Mouse (Mus musculus) ZHBTc4 (cell line): ENCODE results near the gene Srarp.
A peak's percentile ranks its signal among the peaks of the same experiment; 100 is the strongest.

Experiments
- DNase-seq: peaks from one replicate; pipeline ENCODE4 v3.0.0-alpha.2; 2011; ENCODE audit warnings: low read depth, low spot score

Srarp gene

DNA sequence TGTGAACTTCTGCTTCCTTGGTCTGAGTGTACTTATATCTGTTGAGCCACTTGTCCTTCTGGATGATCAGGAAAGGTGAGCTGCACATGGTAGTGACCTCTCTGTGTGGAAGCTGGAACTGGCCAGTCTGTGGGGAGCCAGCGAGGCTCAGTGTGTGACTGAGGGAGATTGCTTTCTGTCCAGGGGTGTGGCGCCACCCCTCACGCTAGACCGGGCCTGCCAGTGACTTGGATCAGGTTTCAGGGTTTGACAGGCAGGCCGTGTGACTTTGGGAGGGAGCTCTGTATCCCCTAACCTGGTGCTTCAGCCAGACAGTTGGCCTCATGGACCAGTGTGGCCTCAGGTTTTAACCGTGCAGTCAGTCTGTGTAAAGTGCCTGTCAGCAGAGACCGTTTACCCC is 22.3 kb upstream of the Srarp start:
- no peak for DNase-seq

DNA sequence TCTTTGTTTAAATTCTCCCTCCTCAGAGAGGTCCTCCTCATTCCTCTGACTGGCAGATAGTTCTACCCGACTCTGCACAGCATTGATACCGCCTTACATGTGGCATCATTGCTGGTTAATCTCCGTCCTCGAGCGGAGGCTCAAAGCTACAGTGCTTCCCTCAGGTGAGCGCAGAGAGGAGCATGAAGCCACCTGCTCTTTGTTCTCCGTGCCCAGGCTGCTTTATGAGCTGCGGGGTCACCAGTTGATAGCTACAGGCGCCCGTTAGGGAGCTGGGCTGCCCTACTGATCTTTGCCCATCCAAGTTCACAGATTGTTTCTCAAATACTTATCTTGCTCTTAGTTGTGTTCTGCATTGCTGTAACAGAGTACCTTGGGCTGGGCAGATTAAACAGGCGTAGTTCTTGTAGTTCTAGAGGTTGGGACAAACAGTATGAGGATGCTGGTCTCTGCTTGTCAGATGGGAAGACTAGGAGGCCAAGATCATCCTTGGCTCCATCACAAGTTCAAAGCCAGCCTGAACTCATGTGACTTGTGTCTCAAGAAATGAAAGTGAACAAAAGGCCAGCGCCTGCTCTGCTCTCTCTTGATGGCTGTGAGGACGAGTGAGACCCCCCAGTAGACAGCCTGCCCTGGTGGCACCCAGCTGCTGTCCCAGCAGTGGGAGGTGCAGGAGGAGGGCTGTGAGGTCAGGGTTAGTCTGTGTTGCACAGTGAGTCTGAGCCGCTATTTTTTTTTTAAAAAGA is 20.5 kb upstream of the Srarp start:
- no peak for DNase-seq

DNA sequence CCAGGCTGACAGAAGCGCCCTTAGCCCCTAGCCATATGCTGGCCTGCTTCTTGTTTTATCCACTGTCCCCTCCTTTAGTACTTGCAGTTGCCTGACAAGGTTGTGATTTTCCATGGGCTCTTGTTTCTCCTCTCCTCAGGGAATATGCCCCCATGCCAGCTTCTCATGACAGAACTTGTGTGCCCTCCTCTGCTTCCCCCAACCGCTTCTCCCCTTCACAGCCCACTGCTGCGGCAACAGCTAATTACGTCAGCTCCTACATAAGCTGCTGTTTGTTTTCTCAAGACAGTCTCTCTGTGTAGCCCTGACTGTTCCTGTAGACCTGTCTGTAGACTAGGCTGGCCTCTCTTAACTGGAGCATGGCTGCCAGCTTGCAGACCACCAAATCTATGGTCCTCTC is 19.6 kb upstream of the Srarp start:
- DNase-seq: no peak

- DNase-seq: no peak
These were observed 18.9 kb upstream of the Srarp start for GRCm38 (mm10) chr4:141454581-141455350.

DNA sequence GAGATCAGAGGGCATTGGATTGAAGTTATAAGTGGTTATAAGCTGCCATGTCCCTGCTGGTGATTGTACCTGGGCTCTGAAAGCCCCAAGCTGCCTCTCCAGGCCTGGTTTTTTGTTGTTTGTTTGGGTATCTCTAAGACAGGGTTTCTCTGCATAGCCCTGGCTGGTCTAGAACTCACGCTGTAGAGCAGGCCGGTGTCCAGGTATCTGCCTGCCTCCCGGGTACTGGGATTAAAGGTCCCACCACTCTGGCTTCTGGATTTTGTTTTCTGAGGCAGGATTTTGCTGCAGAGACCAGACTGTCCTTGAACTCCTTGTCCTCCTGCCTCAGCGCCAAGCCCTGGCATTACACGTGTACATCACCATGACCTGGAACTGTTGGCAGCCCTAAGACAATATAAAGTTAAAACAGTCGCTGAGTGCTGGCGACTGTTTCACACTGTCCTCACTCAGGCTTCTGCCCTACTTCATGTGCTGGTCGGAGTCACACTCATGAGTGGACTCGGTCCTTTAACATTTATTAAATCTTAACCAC is 16.1 kb upstream of the Srarp start:
- no peak for DNase-seq

- DNase-seq: no peak
These were observed 15.3 kb upstream of the Srarp start for GRCm38 (mm10) chr4:141451251-141451650.

GRCm38 (mm10) chr4:141446211-141446610 is 10.3 kb upstream of the Srarp start:
- no peak for DNase-seq

DNA sequence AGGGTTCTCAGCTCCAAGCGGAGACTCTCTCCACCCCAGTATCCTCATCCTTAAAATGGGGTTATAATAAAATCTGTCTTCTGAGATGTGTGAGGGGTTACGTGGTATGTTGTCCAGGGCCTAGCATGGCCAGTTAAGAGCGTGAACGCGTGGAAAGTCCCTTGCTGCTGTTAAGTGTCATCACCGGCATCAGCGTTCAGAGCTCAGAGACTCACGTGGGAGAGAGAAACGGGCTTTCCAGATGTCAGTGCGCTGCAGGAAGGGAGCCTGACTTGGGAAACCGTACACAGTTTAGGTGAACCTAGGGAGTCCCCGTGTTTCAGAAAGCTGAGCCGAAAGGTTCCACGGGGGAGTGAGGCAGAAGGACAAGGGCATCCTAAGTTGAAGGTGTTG is 9.4 kb upstream of the Srarp start:
- no peak for DNase-seq

GRCm38 (mm10) chr4:141444451-141445327 is 8.8 kb upstream of the Srarp start, which contains the start of gene Zbtb17:
Zbtb17 (plus strand) TSS chr4:141444654.
- DNase-seq: peak; percentile 95

- DNase-seq: no peak
These were observed 7.9 kb upstream of the Srarp start for GRCm38 (mm10) chr4:141443641-141444429.

- DNase-seq: peak; percentile 94
These were observed 5.0 kb upstream of the Srarp start for GRCm38 (mm10) chr4:141440877-141441276.

DNA sequence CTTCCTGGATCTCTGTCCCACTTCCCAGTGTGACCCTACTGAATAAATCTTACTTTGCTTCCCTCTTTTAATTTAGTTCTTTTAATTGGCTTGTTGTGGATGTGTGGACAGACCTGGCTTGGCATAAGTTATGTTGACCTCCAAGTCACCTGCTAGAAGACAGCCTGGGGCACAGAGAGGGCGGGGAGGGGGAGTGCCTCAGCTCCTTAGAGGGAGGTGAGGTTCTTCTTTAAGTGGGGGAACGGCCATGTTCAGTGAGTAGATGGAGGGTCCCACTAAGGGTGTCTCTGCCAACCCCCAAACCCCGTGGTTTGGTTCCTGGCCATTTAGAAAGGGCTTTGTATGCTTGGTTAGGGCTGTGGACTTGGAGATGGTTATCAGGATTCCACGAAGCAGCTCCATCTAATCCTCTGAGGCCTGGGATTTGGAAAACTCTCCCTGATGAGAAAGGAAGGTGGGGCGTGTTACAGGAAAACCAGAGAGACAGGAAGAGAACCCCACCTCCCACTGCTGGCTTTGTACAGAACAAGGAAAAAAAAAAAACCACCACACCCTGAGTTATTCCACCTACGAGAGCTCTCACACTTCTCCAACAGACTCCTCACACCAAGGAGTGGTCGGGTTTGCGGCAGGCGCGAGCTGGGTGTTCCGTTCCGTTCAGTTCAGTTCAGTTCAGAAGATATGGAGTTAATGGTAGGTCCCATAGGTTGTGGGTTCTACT is 3.3 kb upstream of the Srarp start:
- peak; percentile 58 for DNase-seq

GRCm38 (mm10) chr4:141433191-141433590 is 2.7 kb downstream of the Srarp start:
- peak; percentile 90 for DNase-seq

DNA sequence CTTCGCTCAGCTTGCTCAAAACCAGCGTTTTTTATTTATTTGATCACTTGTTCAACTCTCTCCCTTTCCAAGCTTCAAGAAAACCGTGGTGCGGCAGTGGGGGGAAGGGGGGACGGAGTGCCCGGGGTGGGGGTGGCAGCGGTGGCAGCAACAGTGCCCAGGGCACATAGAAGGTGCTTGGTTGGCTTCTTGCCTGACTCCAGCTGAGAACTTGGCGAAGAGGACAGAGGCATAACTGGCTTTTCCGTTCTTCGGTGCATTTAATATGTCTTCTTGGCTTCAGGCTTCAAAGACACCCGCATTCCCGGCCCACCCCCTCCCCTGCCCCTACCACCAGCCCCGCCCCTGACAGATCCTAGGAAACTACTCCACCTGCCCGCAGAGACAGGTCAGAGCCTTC is 3.2 kb downstream of the Srarp start:
- no peak for DNase-seq

- no peak for DNase-seq
These were observed 4.9 kb downstream of the Srarp start for GRCm38 (mm10) chr4:141430997-141431396.

- DNase-seq: peak; percentile 85
These were observed 6.1 kb downstream of the Srarp start for GRCm38 (mm10) chr4:141429847-141430246.

- DNase-seq: no peak
These were observed 6.5 kb downstream of the Srarp start for GRCm38 (mm10) chr4:141429381-141429780.

- no peak for DNase-seq
These were observed 8.0 kb downstream of the Srarp start for GRCm38 (mm10) chr4:141427921-141428320.

GRCm38 (mm10) chr4:141426796-141427745 is 8.8 kb downstream of the Srarp start:
- DNase-seq: peak; percentile 71
